Mouse (Mus musculus) left cerebral cortex, adult 8-10 months (tissue): ENCODE measurements around the gene Ints2. TPM values are rescaled to one million over a fixed set of nuclear protein-coding genes. Genes with fewer than 3 reads are reported as not detected.

ENCODE experiments used
- DNase-seq, 2 experiments: peaks; one replicate each; pipeline ENCODE4 v3.0.0; 2022; ENCODE audit warnings: low spot score in 2 of 2
- total RNA-seq, 4 experiments: library from RNA; stranded (reverse); gene quantifications; 2 replicates each; pipeline ENCODE4 v1.2.4; 2022

Gene Ints2
- total RNA-seq, 4 experiments from 2014 or later = 21.8 to 27.0 (median 24.7) TPM

DNA sequence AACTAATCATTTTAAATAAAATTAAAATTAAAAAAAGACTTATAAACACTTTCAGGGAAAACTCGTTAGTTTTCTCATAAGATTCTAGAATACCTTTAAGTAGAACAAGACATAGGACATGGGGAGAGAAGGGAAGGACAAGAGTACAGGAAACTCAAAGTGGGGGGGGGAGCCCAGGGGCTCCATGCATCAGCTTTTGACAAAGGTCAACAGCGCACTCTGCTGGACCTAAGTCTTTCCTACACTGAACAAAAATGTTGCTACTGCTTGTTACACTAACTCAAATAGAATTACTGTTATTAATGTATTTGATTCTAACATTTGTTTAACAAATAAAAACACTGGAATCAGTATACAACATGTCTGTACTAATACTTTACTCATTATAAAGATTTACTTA is 83.2 kb downstream of the Ints2 start:
- DNase-seq = peak in 1 of 2 experiments; percentile 15

GRCm38 (mm10) chr11:86170743-86171142 is 86.6 kb downstream of the Ints2 start:
- no peak for DNase-seq

Other genes starting within 250 kb of the Ints2 start
- gene Brip1, start 56.4 kb downstream of the Ints2 start, total RNA-seq = under 1 TPM; 0.11 to 0.30 (median 0.11) TPM
- gene Med13, start 100.0 kb upstream of the Ints2 start, total RNA-seq = 10 to 100 TPM; 47.9 to 66.6 (median 55.8) TPM
- 10 to 100 TPM; 24.5 to 29.3 (median 27.0) TPM for gene Rnft1, start 227.1 kb upstream of the Ints2 start, total RNA-seq